Mouse (Mus musculus): Measurements from ENCODE around the gene Dnajb12.
"Not testable (repeated sequence)": the region's sequence is repeated elsewhere in the genome, so short reads cannot be mapped to it uniquely, and the experiment has no call there.

Dnajb12 gene

GRCm38 (mm10) chr10:59873206-59873605, 6.2 kb upstream of the Dnajb12 start:
- DNase-seq, result no peak

DNA sequence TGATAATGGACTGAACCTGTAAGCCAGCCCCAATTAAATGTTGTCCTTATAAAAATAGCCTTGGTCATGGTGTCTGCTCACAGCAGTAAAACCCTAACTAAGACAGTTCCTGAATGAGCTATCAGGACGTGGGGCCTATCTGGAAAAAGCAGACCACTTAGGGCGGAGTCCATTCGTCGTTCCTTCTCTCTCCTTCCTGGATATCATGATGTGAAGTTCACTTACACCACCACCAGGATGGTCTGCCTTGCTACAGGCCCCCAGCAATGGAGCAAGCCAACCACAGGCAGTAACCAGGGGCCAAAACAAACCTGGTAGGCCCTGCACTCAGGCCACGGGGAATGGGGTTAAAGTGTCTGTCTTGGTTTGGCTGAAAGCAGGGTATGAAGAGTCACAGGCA, 5.7 kb upstream of the Dnajb12 start:
- no peak for DNase-seq

GRCm38 (mm10) chr10:59875396-59875795, 4.0 kb upstream of the Dnajb12 start:
- DNase-seq, result no peak

DNA sequence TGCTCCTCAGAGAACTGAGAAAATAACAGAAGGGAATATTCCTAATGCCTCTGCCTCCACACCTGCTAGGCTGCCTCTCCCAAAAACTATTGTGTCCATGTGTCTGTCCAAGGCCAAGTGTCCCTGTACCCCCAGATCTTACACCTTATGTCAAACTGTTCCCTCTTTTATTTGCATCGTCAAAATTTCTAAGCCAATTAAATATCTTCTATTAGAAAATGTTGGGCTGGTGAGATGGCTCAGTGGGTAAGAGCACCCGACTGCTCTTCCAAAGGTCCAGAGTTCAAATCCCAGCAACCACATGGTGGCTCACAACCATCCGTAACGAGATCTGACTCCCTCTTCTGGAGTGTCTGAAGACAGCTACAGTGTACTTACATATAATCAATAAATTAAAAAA, 2.7 kb upstream of the Dnajb12 start:
- not testable (repeated sequence) for DNase-seq

DNA sequence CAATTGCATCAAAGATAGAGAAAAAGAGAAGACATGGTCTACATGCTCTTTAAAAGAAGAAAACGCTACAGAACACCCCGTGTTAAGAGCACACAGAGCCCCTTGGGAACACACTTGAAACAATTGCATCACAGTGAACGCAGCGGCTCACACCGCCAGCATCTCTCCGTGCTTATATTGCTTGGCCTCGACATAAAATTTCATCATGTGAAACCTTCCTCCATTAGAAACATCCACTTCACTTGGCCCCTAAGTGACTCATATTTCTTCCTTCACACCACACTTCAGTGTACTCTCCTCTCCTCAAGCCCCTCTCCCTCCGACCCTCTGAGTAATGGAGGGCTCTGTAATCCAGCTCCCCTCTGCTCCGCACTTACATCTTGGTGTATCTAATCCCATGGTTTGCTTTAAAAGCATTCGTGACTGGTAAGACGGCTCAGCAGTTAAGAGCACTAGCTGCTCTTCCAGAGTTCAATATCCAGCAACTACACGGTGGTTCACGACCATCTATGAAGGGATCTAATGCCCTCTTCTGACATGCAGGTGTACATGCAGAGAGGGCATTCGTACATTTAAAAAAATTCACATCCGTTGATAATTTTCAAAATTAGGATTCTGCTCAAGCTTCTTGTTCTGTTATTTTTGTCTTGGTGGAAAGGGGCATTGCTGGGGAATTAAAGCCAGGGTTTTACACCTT, 1.8 kb upstream of the Dnajb12 start:
- DNase-seq, result no peak

GRCm38 (mm10) chr10:59878823-59879222, 533 bp upstream of the Dnajb12 start:
- peak; percentile 95 for DNase-seq

DNA sequence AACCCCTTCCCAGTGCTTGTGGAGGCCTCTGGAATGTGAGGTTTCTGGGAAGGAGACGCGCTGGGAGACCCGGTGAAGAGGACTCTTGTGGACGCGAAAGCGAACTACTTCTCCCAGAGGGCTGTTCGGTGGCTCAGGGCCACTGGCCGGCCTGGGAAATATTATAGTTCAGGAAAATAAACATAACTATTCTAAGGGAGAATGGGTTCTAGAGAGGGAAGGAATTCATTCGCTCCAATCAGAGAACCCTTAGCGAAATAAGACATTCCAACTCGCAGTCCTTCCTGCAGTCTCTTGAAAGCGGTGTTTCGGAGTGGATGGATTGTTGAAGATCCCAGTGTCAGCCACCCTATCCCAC, 652 bp downstream of the Dnajb12 start:
- DNase-seq, result no peak

DNA sequence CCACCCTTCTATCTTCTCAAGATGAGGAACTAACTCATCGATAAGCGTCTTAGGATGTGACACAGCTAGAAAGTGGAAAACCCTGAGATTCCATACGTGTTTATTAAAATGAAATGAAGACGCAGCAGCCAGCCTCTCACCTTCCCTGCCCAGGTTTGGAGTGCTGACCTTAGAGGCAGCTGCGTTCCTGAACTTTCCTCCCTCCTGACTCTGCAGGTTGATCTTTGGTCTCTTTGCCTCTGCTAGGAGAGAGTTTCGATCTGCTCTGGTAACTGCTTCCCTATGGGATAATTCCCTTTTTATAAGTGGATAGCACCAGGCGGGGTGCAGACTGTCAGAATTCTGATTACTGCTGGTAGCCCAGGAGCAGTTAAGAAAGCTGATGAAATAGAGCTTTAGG, 1.5 kb downstream of the Dnajb12 start:
- no peak for DNase-seq

- DNase-seq, result no peak
These were observed 5.2 kb downstream of the Dnajb12 start for GRCm38 (mm10) chr10:59884327-59885173.

DNA sequence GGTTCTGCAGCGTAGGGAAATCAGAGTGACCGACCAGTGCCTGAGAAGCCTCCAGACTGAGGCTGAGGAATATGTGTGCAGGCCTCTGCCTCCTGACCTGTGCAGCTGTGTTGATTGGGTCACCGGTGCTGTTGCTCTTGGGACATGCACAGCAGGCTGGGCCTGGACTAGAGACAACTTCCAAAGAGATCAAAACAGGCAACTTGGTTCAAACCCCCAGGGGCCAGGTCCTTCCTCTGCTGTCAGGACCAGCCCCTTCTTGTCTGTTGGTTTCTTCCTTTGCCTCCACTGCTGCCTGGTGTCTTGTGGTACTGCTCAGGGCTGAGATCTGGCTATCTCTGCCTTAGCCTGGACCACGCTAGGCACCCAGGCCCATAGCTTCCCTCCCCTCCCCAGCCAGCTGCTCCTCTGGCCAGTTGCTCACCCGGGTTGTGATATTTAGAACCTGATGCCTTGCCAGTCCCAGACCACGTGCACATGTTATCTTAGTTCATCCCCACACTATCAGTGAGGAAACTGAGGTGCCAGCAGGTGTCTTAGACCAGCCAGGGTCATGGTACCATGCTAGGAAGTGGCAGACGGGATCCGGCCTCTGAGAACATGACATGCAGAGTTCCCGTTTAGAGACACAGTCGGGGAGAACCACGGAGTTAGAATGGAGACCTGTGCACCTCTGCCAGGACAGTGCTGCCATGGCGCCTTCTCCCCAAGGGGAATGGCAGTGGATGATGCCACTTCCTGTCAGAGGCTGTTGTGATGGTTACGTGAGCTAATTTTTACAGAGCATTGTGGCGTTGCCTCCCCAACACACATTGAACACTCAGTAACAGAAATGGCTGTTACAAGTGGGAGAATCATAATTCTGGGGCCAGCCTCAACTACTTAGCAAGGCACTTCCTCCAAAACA, 6.1 kb downstream of the Dnajb12 start:
- DNase-seq, result peak; percentile 93

DNA sequence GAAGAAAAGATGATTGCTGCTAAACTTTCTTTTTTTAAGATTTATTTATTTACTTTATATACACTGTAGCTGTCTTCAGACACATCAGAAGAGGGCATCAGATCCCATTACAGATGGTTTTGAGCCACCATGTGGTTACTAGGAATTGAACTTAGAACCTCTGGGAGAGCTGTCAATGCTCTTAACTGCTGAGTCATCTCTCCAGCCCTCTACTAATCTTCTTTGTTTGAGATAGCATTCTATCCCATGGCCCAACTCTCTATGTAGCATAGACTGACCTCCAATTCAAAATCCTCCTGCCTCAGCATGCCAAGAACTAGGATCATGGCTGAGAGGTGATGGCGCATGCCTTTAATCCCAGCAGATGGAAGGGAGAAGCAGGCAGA, 6.7 kb downstream of the Dnajb12 start:
- no peak for DNase-seq

GRCm38 (mm10) chr10:59887432-59887831, 8.1 kb downstream of the Dnajb12 start:
- DNase-seq, result no peak

GRCm38 (mm10) chr10:59889339-59889738, 10.0 kb downstream of the Dnajb12 start:
- DNase-seq, result peak; percentile 86

- DNase-seq, result peak; percentile 89
These were observed 10.8 kb downstream of the Dnajb12 start for GRCm38 (mm10) chr10:59889953-59890751.

DNA sequence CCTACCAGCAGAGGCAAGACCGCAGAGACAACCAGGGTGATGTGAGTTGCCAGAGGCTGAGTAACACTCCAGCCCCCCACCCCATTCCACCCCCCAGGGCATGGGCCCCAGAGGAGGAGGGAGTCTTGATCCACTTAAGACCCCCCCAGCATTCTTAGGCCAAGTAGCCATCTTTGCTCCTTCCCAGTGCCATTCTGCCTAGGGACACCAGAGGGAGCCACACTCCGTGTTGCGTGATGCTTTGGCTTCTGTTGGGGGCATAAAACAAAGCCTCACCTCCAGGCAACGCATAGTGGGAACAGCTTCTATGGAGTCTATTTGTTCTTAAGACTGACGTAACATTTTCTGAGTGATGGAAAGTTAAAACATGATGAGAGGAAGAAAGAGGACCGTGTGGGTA, 13.6 kb downstream of the Dnajb12 start:
- peak; percentile 95 for DNase-seq

- peak; percentile 97 for DNase-seq
These were observed 15.2 kb downstream of the Dnajb12 start for GRCm38 (mm10) chr10:59894251-59895160.

GRCm38 (mm10) chr10:59895460-59896186, 16.3 kb downstream of the Dnajb12 start:
- DNase-seq, result peak; percentile 91

DNA sequence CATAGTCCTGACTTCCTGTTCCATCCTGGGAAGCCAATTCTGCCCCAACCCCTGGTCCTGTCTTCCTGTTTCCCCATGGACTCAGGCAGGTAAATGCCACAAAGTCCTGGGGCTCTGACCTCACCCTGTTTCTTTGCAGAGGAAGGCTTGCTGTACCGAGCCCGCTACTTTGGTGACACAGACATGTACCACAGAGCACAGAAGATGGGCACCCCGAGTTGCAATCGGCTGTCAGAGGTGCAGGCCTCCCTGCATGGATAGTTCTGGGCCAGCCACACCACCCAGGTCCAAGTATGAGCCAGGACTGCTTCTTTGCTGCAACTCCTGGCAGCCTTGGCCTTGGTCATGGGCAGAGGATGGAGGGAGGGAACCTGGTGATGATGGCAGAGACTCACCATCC, 16.9 kb downstream of the Dnajb12 start:
- DNase-seq, result peak; percentile 91

- DNase-seq, result peak; percentile 97
These were observed 17.6 kb downstream of the Dnajb12 start for GRCm38 (mm10) chr10:59896911-59897331.

DNA sequence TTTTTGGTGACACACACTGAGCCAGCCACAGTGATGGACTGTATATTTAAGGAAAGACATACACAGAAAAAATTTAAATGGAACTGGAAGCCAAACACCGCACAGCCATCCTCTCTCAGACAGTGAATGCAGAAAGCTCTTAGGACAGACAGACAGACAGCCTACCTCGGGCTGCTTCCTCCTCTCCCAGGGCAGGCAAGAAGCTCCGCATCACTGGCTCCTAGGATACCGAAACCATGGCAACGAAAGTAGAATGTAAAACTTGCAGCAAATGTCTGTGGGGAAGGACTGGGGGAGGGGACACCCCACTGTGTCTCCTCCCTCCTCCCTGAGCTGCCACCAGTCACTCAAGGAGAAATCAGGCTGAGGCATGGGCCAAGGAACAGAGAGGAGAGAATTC, 18.2 kb downstream of the Dnajb12 start:
- DNase-seq, result peak; percentile 89

Data from heart, adult 11 months (tissue).